Mouse (Mus musculus) neural tube, embryonic 13.5 days (tissue): ENCODE results near the gene Trim9. TPM values are rescaled to one million over a fixed set of nuclear protein-coding genes. Genes with fewer than 3 reads are reported as not detected.
A peak's percentile ranks its signal among the peaks of the same experiment; 100 is the strongest.

Experiments
- ATAC-seq: fragments of 200-750 bp; cut with Nextera tagmentation; 2 replicates; pipeline ENCODE4 v1.8.0; 2017; ENCODE audit warnings: low read depth, mild to moderate bottlenecking, moderate TSS enrichment, moderate library complexity
- H3K27ac ChIP-seq: fragments of 300-500 bp; sonication (generic); replicated peaks from 2 replicates; pipeline ENCODE4 v1.5.1; 2015; ENCODE audit warnings: moderate library complexity, mild to moderate bottlenecking, inconsistent platforms
- H3K27me3 ChIP-seq: fragments of 300-500 bp; sonication (generic); 2 replicates; pipeline ENCODE4 v1.6.1; 2015; ENCODE audit warnings: mild to moderate bottlenecking, inconsistent platforms
- H3K36me3 ChIP-seq: fragments of 300-500 bp; sonication (generic); 2 replicates; pipeline ENCODE4 v1.6.1; 2015; ENCODE audit warnings: mild to moderate bottlenecking, inconsistent platforms
- H3K4me1 ChIP-seq: fragments of 300-500 bp; sonication (generic); replicated peaks from 2 replicates; pipeline ENCODE4 v1.6.1; 2015; ENCODE audit warnings: inconsistent platforms
- H3K4me2 ChIP-seq: fragments of 300-500 bp; sonication (generic); 2 replicates; pipeline ENCODE4 v1.6.1; 2015; ENCODE audit warnings: inconsistent platforms, mild to moderate bottlenecking, moderate library complexity
- H3K4me3 ChIP-seq: fragments of 300-500 bp; sonication (generic); 2 replicates; pipeline ENCODE4 v1.5.1; 2015; ENCODE audit warnings: mild to moderate bottlenecking, inconsistent platforms
- H3K9ac ChIP-seq: fragments of 300-500 bp; sonication (generic); 2 replicates; pipeline ENCODE4 v1.6.1; 2015; ENCODE audit warnings: moderate library complexity, mild to moderate bottlenecking, inconsistent platforms
- H3K9me3 ChIP-seq: fragments of 300-500 bp; sonication (generic); 2 replicates; pipeline ENCODE4 v1.6.1; 2016; ENCODE audit warnings: inconsistent platforms
- WGBS: fragments of 180-500 bp; shearing (Covaris S2); methylation state at CpG from one replicate; pipeline ENCODE4 v1.1.7; 2015; 5-methylcytosine and 5-hydroxymethylcytosine counted together
- polyA plus RNA-seq: library from polyadenylated mRNA; unstranded; fragments of >200 nt; fragmentation: Nextera tagmentation; extraction: Ambion mirVana; gene quantifications from 2 replicates; pipeline ENCODE4 v1.2.1, GENCODE M21; 2015

The Trim9 gene
- polyA plus RNA-seq, 1 experiment from 2014 or later = 61.0 TPM

DNA sequence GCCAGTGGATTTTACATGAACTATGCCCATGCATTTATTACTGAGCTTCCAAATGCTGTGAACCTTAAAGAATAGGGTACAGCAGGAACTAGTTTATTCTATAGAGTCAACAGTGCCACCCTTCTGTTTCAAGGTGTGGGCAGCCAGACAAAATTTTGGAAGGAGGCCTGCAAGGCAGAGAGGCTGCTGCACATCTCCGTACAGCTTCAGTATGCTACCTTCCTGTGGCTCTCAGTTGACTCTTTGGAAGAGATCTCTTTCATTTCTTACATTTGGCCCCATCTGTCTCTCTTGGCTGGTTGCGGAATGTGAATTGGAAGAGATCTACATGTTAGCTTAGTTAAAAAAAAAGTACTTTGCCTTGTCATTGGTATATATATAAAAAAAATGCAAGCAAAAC is 66.5 kb downstream of the Trim9 start:
- 93% methylated on average over 2 of the region's 2 CpGs for WGBS
- no peaks in the 10 kb centered on the region for H3K9me3 ChIP-seq
- no peak for ATAC-seq
- H3K4me1 ChIP-seq = 0 out of 2 replicates have a peak, but pooled peaks cover 15% of the 10 kb centered on the region
- H3K9ac ChIP-seq = no peak overlapping the region
- no peak overlapping the region for H3K4me3 ChIP-seq
- H3K4me2 ChIP-seq = no peak overlapping the region
- no peak overlapping the region for H3K27ac ChIP-seq
- no peaks in the 10 kb centered on the region for H3K27me3 ChIP-seq
- H3K36me3 ChIP-seq = peaks cover 38% of the 10 kb centered on the region

DNA sequence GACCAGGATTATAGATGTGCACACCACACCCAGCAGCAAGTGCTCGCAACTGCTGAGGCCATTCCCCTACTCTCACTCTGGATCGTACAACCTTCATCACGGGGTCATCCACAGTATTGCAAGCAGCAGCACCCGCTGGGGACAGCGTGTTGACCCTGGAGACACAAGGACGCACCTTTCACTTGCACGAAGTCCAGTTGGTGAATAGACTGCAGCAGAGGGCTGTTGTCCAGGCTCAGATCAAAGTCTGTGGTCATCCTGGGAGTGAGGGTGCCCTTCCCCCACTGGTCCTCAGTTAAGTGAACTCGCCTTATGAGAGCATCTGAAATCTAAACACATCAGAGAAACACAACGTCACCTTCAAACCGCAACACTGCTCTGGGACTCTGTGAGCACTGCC is 67.0 kb downstream of the Trim9 start:
- ATAC-seq = no peak
- Histone ChIP-seq H3K27me3 (no peaks in the 10 kb centered on the region), H3K36me3 (peaks cover 38% of the 10 kb centered on the region), H3K9me3 (no peaks in the 10 kb centered on the region), H3K27ac (no peak overlapping the region), H3K9ac (no peak overlapping the region), H3K4me3 (no peak overlapping the region), H3K4me1 (0 out of 2 replicates have a peak, but pooled peaks cover 14% of the 10 kb centered on the region), H3K4me2 (no peak overlapping the region)
- 89% methylated on average over 10 of the region's 10 CpGs for WGBS

DNA sequence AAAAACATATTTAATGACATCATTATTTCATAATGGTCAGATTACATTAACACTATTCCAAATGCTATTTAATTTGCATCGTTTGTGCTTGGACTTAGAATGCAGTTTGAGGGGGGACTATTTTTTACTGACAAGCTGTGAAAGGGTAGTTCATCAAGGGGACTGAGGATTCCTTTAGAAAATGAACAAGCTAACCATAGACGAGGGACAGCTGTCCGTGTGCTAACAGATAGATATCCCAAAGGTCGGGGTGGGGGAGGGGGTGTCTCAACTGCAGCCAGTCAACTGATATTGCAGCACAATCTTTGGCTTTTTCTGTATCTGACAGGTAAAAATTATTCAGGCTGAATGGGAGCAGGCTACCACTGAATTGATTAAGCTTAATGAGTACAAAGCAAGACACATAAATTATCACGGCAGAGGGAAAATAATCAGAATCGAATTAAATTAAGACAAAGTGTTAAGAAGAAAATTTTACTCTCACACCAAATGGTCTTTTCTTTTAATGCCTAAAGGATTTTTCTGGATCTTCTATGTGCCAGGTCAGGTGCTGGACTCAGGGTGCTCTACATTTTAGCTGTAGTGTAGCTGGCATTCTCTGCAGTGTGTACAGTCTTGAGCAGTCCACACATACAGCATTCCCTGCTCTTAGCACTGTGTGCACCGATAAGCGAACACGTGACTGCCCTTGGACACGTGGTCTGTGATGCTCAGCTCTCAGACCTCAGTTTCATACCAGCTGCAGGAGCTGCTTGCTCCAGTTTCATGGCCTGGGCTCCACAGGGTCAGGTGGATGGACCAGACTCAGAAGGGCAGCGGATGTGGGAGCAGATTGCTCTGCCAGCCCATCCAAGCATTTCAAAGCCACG is 70.1 kb downstream of the Trim9 start:
- no peaks in the 10 kb centered on the region for H3K9me3 ChIP-seq
- no peak overlapping the region for H3K27ac ChIP-seq
- H3K4me1 ChIP-seq = 0 out of 2 replicates have a peak, but pooled peaks cover 13% of the 10 kb centered on the region
- no peak for ATAC-seq
- peaks cover 42% of the 10 kb centered on the region for H3K36me3 ChIP-seq
- H3K4me3 ChIP-seq = no peak overlapping the region
- H3K9ac ChIP-seq = no peak overlapping the region
- no peak overlapping the region for H3K4me2 ChIP-seq
- 61% methylated on average over 12 of the region's 12 CpGs for WGBS
- no peaks in the 10 kb centered on the region for H3K27me3 ChIP-seq

DNA sequence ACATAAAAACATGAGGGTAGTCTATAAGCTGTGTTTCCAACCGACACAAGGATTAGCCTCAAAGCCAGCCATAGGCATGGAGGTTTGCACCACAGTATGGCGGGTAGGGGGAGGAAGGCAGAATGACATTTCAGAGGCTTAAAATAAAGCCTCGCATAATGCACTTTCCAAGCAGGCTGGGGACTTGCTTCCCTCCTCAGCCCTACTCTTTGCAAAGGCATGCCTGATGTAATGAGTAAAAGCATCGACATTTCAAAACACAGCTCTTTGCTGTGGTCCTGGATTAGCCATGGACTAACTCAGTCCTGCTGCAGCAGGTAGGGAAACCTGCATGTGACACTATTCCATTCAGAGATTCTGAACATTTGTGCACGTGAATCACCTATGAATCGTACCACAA is 77.7 kb downstream of the Trim9 start:
- no peak for ATAC-seq
- no peak overlapping the region for H3K4me2 ChIP-seq
- no peak overlapping the region for H3K27ac ChIP-seq
- H3K36me3 ChIP-seq = peaks cover 50% of the 10 kb centered on the region
- H3K27me3 ChIP-seq = no peaks in the 10 kb centered on the region
- H3K9ac ChIP-seq = no peak overlapping the region
- 80% methylated on average over 6 of the region's 6 CpGs for WGBS
- H3K4me1 ChIP-seq = peaks cover 4% of the 10 kb centered on the region; the same call in 1 of the 2 replicates
- no peak overlapping the region for H3K4me3 ChIP-seq
- H3K9me3 ChIP-seq = no peaks in the 10 kb centered on the region

DNA sequence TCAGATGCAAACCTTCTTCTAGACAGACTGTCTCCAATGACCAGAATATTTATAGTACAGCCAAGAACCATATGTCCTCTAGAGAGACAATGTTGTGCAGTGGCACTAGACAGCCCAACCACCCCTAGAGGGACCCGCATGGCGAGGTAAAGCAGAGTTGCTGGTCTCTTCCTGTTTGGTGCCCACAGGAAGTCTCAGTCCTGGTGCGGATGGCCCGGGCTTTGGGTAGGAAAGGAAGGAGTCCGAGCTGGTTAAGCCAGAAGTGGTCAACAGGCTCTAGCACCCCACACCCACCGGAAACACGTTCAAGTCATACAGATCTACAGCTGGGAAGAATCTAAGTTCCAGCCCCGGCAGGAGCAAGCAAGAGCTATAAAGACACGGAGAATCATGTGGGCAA is 80.1 kb downstream of the Trim9 start:
- no peaks in the 10 kb centered on the region for H3K27me3 ChIP-seq
- no peaks in the 10 kb centered on the region for H3K9me3 ChIP-seq
- no peak overlapping the region for H3K9ac ChIP-seq
- no peak for ATAC-seq
- peaks cover 4% of the 10 kb centered on the region; the same call in 1 of the 2 replicates for H3K4me1 ChIP-seq
- no peak overlapping the region for H3K4me2 ChIP-seq
- no peak overlapping the region for H3K4me3 ChIP-seq
- H3K27ac ChIP-seq = no peak overlapping the region
- peaks cover 43% of the 10 kb centered on the region for H3K36me3 ChIP-seq
- 85% methylated on average over 9 of the region's 9 CpGs for WGBS

DNA sequence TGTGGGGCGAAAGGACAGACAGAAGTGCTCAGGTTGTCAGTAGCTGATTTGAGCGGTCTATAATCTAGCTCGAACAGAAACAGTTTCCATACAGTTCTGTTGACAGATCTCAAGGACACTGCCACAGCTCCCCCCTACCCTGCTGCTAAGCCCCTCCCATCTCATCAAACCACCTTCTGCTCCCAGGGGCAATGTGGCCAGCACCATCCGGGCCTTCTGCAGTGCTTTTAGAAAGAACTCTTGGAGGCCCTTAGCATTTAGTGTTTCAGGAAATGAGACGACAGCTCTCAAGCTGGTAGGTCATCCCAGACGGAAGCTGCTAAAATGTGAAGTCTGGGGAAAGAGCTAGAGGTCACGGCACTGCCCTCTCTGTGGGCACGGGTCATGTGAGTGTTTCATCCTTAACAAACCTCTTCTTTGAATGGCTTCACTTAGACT is 80.9 kb downstream of the Trim9 start:
- 38% methylated on average over 8 of the region's 8 CpGs for WGBS
- Histone ChIP-seq H3K4me2 (no peak overlapping the region), H3K27me3 (no peaks in the 10 kb centered on the region), H3K4me1 (peaks cover 4% of the 10 kb centered on the region; the same call in 1 of the 2 replicates), H3K9ac (no peak overlapping the region), H3K36me3 (peaks cover 37% of the 10 kb centered on the region), H3K9me3 (no peaks in the 10 kb centered on the region), H3K4me3 (no peak overlapping the region), H3K27ac (no peak overlapping the region)
- ATAC-seq = no peak

DNA sequence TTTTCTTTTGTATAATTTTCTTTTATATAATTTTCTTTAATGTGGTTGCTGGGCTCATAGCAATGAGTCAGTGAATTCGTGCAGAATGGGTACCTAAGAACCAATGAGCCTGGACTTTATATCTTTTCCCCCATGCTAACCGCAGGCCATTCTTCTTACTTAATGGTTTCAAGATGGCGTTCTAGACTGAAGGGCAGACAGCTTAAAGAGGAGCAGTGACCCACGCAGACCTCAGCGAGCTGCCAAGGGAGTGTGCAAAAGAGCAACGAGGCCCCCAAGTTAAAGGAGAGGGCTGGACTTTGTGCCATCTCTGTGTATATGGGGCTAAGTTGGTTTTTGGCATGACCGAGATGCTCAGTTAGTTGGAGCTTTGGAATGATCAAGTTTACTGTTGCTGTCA is 83.7 kb downstream of the Trim9 start:
- ATAC-seq = no peak
- Histone ChIP-seq H3K9me3 (no peaks in the 10 kb centered on the region), H3K36me3 (peaks cover 37% of the 10 kb centered on the region), H3K4me2 (no peak overlapping the region), H3K27me3 (no peaks in the 10 kb centered on the region), H3K4me1 (peaks cover 4% of the 10 kb centered on the region; the same call in 1 of the 2 replicates), H3K4me3 (no peak overlapping the region), H3K27ac (no peak overlapping the region), H3K9ac (no peak overlapping the region)
- WGBS = 21% methylated on average over 7 of the region's 7 CpGs

DNA sequence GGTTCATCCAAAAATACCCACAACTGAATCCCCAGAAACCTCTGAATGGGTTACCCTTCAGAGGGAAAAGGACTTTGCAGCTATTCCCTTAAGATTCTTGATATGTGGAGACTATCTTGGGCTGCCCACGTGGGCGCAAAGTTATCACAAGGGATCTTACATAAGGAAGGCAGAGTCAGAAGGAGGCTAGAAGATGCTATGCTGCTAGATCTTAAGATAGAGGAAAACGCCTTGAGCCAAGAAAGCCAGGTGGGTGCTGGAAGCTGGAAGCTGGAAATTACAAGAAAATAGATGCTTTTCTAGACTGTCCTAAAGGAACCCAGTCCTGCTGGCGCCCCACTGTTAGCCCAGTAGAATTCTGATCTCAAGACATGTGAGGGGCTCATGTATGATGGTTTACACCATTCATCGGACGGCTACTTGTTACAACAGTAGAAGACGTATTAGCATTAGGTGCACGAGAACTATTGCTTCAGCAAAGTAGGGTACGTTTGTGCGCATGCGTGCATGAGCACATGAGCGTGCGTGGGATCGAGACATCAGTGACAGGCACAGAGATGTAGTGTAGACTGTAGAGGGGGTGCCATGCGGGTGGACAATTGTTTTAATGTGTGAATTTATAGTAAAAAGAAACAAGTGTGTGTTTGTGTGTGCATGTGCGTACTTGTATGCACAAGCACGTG is 85.0 kb downstream of the Trim9 start:
- Histone ChIP-seq H3K27ac (no peak overlapping the region), H3K9ac (no peak overlapping the region), H3K9me3 (no peaks in the 10 kb centered on the region), H3K36me3 (peaks cover 30% of the 10 kb centered on the region), H3K4me2 (no peak overlapping the region), H3K27me3 (no peaks in the 10 kb centered on the region), H3K4me1 (peaks cover 4% of the 10 kb centered on the region; the same call in 1 of the 2 replicates), H3K4me3 (no peak overlapping the region)
- no peak for ATAC-seq
- 94% methylated on average over 17 of the region's 17 CpGs for WGBS

DNA sequence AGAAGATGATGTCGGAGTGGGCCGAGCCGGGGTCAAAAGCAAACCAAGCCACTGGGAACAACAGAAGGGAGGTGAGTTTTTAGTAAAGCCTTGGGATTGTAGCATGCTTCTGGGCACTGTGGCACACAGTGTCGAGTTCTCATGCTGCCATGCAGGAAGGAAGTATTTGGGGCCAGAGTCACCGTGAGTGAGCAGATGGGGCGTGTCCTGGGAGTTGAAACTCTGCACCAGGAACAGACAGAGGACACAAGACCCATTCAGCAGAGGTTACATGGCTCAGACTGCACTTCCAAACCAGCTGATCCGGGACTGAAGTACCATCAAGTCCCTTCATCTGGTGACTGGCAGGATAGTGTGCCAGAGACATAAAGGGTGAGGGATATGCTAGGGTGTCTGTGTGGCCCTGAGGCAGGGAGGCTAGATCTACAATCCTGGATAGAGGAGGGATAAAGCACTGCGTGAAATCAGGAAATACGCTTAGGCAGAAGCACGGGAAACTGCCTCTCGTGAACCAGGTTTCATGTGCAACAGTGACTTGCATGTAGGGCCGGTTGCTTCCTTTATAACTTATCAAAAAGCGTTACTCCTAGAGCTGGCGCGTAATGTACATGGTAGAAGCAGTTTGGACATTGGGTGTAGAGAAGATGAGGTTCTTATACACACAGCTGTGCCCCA is 96.1 kb downstream of the Trim9 start:
- no peak overlapping the region for H3K27ac ChIP-seq
- H3K9ac ChIP-seq = no peak overlapping the region
- H3K36me3 ChIP-seq = peaks cover 6% of the 10 kb centered on the region
- no peak overlapping the region for H3K4me2 ChIP-seq
- no peaks in the 10 kb centered on the region for H3K27me3 ChIP-seq
- H3K9me3 ChIP-seq = no peaks in the 10 kb centered on the region
- peaks cover 19% of the 10 kb centered on the region for H3K4me1 ChIP-seq
- ATAC-seq = no peak
- no peak overlapping the region for H3K4me3 ChIP-seq
- WGBS = 85% methylated on average over 15 of the region's 15 CpGs

DNA sequence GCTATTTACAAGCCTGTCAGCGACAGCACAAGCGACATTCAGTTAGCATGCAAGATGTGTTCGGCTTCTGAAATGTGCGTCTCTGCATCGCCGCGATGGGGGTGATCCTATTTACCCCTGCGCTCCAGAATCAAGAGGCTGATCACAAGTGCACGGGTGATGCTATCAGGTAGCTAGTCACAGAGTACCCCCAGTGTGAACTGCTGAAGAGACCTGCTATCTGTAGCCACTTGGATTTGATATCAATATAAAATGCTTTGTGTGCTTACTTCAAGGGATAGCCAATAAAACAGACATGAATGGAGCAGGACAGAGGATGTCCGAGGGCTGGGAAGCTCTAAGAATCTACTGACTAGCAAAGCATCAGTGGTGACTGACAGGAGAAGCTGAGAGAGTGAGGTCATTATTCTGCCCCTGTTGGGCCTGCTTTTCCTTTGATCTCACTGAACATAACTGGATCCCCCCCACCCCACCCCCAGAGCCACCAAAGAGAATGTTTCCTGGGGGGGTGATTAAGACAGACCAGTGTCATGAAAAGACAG is 97.7 kb downstream of the Trim9 start:
- Histone ChIP-seq H3K4me3 (no peak overlapping the region), H3K27ac (no peak overlapping the region; the same call in 1 of the 2 replicates), H3K27me3 (no peaks in the 10 kb centered on the region), H3K9ac (no peak overlapping the region), H3K9me3 (no peaks in the 10 kb centered on the region), H3K36me3 (peaks cover 20% of the 10 kb centered on the region), H3K4me1 (peaks cover 19% of the 10 kb centered on the region), H3K4me2 (no peak overlapping the region)
- WGBS = 81% methylated on average over 10 of the region's 10 CpGs
- no peak for ATAC-seq

DNA sequence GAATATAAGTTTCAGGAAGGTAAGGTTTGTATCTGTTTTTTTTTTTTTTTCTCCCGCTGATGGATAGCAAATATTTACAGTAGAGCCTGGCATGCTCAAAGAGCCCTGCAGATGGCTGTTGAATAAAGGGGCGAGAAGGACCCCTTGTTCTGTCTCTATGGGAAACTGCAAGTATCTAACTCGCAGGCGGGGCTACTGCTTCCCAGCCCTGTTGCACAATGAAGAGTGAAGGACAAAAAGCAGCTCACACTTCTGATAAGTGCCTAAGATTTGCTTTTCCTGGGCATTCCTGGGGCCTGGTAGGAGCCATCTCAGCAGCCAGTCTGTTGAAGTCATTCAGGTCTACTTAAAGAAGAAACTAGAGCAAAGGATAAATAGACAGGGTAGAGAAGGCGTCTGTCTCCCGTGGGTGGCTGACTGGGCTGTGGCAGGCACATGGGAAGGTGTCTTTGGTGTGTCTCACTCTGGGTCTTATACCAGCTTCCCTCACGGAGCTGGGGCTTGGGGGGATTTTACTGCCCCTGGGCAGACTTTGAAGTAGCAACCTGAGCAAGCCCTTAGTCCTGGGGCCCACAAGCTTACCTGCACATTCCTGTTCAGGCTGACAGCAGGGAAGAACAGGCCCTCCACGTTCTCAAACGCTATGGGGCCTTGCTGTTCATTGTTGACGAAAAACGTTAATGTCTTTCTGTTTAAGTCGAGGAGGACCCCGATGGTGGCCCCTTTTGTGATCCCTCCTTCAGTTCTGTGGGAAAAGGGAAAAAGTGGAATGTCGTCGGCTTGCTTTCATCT is 99.5 kb downstream of the Trim9 start:
- Histone ChIP-seq H3K9ac (no peak overlapping the region), H3K36me3 (peaks cover 20% of the 10 kb centered on the region), H3K4me3 (no peak overlapping the region), H3K27me3 (no peaks in the 10 kb centered on the region), H3K27ac (peak overlapping the region; percentile 75), H3K4me1 (peaks cover 19% of the 10 kb centered on the region), H3K4me2 (no peak overlapping the region), H3K9me3 (no peaks in the 10 kb centered on the region)
- peak; percentile 62; the same call in 1 of the 2 replicates for ATAC-seq
- WGBS = 27% methylated on average over 15 of the region's 15 CpGs
